Mouse (Mus musculus) liver, embryonic 14.5 days (tissue): ENCODE results near the gene Rbm28.

Experiments used
- CTCF ChIP-seq: IDR thresholded peaks from 2 replicates; pipeline ENCODE4 v1.5.1; 2016; ENCODE audit warnings: antibody characterized with exemption, low read depth, control low read depth
- EP300 ChIP-seq: IDR thresholded peaks from 2 replicates; pipeline ENCODE4 v1.6.1; 2016; ENCODE audit warnings: antibody characterized with exemption, low read depth

GRCm38 (mm10) chr6:29195846-29196698 is 31.3 kb upstream of the Rbm28 start:
- TF ChIP-seq EP300 (no peak), CTCF (no peak)
